Mouse (Mus musculus) natural killer cell, adult 2 months (primary cell): ENCODE results near the gene Olfr1510.
A peak's percentile ranks its signal among the peaks of the same experiment; 100 is the strongest.
"Not testable (repeated sequence)": the region's sequence is repeated elsewhere in the genome, so short reads cannot be mapped to it uniquely, and the experiment has no call there.

Experiments
- DNase-seq, 2 experiments: peaks; one replicate each; pipeline ENCODE4 v3.0.0; 2022; ENCODE audit warnings: low spot score in 2 of 2

Olfr1510 gene

DNA sequence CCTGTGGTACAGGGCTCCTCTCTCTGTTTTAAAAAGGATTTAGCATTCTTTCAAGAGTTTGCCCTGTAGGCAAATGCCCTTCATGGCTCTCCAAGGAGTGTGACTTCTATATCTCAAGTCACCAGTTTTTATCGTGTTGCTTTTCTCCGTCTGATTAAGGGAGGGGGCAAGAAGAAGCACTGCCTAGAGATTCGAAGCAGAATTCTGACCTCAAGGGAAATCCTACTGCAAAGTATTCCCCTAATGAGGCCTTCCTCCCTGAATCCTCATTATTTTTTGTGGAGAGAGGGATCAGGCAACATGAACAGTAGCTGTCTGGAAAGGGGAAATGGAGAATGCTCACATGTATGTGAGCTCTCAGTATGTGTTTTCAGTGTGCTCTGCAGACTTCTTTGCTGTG lies at the start of gene Olfr1510:
Olfr1510 (minus strand) TSS at position 101 of the 400 bp plus-strand sequence.
- no peak for DNase-seq

DNA sequence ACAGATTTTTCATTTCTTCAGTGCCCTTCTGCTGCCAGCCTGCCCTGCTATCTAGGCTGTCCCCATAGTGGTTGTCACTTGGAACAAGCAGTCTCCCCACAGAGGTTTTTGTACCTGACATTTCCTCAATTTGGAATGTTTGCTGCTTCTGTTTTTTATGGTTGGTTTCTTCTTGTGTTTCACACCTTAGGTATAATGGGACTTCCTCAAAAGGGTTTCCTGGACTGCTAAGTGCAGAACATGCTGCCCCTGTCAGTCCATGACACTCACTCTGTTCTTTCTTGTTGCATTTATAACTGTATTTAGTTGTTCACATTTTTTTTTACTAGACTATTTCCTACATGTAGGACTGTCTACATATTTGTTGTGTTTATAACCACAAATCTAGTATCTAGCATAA lies 47.8 kb upstream of the Olfr1510 start:
- no peak for DNase-seq

DNA sequence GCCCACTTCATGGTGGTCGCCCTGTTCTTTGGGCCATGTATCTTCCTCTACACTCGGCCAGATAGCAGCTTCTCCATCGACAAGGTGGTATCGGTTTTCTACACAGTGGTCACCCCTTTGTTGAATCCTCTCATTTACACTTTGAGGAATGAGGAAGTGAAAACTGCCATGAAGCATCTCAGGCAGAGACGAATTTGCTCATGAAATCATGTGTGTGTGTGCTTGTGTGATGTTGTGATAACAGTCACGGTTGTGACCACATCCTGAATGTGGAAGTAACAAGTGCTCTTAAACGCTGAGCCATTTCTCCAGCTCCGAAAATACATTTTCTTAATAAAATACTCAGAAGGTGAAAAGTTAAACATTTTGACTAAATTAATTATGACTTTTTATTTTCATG lies 37.0 kb upstream of the Olfr1510 start:
- DNase-seq = peak; percentile 46 to 48

DNA sequence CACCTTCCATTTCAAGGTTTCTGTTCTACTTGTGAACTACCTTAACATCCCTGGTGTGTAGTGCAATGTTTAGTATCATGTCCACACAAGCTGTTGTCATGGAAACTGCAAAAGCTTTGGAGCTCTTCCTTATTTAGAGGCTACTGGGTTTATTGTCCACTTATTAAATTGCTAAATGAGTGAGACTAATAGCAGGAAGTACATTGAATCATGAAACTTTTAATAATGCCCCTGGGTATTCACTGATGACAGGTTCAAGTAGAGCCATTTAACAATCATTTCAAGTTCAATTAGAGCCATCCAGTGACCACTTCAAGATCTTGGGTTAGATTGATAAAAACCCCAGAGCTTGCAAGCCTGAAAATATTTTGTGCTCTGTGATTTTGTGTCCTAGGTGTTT lies 28.5 kb upstream of the Olfr1510 start, which contains the start of gene Olfr1509:
Olfr1509 (plus strand) TSS at position 301 of the 400 bp plus-strand sequence.
- no peak for DNase-seq

- DNase-seq = no peak
Measured at GRCm38 (mm10) chr14:52427686-52428085, 13.5 kb upstream of the Olfr1510 start.

- DNase-seq = not testable (repeated sequence)
Measured at GRCm38 (mm10) chr14:52410142-52410919, 3.8 kb downstream of the Olfr1510 start.

DNA sequence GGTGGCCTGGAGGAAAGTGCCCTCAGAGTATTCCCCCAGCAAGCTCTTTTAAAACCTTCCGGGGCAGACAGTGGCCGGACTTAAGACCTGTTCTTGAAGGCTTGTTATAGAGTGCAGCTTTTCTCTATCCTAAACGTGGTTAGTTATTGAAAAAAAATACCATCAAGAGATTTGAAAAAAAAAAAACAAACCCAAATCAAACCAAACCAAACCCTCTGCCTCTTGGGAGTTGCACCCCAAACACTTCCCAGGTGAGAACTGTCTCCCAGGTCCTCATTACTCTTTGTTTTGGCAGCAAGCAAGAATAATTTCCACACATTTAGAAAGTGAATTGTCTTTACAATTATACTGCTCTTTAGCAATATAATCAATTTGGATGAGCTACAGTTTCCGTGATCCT lies 16.9 kb downstream of the Olfr1510 start, which contains the start of gene Olfr1511:
Olfr1511 (minus strand) TSS at position 101 of the 400 bp plus-strand sequence.
- no peak for DNase-seq

DNA sequence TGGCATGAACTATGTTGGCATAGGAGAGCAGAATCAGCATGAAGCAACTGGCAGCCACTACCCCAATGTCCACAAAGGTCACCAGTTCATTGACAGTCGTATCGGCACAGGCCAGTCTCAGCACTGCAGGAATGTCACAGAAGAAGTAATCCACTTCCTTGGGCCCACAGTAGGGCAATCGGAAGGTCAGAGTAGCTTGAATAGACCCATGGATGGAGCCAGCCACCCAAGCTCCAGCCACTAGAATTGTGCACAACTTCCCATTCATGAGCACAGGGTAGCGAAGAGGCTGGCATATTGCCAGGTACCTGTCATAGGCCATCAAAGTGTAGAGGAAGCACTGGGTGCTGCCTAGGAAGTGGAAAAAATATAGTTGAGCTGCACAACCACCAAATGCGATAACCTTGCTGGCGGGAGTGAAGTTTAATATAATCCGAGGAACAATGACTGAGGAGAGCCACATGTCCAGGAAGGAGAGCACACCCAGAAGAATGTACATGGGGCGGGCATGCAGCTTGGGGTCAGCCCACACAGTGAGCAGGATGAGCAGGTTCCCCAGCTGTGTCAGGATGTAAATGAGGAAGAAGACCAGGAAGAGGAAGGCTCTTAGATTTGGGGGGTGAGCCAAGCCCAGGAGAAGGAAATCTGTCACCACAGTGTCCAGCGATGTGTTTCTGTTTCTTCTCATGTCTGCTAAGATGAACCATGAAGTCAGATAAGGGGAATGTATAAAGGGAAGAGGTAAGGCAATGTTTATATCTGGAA lies 23.9 kb downstream of the Olfr1510 start:
- DNase-seq = not testable (repeated sequence)

- DNase-seq = no peak
Measured at GRCm38 (mm10) chr14:52379068-52379467, 35.1 kb downstream of the Olfr1510 start, which contains the start of gene Olfr1512. Gene Olfr1512 (minus strand): TSS chr14:52379168.

- DNase-seq = no peak
Measured at GRCm38 (mm10) chr14:52368741-52369140, 45.4 kb downstream of the Olfr1510 start.
